Mouse (Mus musculus): ENCODE data around the gene Slc17a5. TPM values are rescaled to one million over a fixed set of nuclear protein-coding genes. Genes with fewer than 3 reads are reported as not detected.
"Not testable (repeated sequence)": the region's sequence is repeated elsewhere in the genome, so short reads cannot be mapped to it uniquely, and the experiment has no call there.

The Slc17a5 gene
- total RNA-seq, 2 experiments from 2014 or later = 3.9 to 4.6 TPM

DNA sequence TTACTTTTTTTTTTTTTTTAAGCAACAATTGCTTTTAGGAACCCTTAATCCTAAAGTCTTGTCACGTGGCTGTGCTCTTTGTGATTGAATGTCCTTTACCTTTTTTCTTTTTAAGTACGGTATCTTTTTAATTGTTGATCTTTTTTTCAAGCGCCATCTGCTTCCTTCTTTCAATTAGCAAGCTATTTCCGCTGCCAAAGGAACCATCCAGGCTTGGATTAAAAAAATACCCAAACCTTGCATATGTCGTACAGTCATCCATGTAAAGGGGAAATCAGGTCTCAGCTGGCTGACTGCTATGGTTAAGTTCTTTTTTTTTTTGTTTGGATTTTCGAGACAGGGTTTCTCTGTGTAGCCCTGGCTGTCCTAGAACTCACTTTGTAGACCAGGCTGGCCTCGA, 94.7 kb downstream of the Slc17a5 start:
- intact Hi-C loops (cut with DNase I; ENCODE audit: low total_unique reads) = no loop called here
- no peak for DNase-seq

DNA sequence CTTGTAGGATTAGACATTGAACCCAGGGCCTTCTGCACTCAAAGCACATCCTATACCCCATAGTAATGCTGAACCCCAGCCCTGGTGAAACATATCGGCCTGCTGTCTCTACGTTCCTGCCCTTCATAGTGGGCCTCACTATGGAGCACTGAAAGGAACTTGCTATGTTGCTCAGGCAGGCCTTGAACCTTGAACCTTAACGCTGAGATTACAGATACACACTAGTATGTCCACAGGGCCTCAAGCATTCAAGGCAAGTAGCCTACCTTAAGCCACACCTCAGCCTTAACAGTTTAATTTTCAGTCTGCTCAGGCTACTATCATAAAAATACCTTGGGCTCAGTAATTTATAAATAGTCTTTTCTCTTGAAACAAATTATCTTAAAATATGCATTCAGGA, 95.6 kb downstream of the Slc17a5 start:
- intact Hi-C loops (cut with DNase I; ENCODE audit: low total_unique reads) = no loop called here
- DNase-seq = no peak

DNA sequence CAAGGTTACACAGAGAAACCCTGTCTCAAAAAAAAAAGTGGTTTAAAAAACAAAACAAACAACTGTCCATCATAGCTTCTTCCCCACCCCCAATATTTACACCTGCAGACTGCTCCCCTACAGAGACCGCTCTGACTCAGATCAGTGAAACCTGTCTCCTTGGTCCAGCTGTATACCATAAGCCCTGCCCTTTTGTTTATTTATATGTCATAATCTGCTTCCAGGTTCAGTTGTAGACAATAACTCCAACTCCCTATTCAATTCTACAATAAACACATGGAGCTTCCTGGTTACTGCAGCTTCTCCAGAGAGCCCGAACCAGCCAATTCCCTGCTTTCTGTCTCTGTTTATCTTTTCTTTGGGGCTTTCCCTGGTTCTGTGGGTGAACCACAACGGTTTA, 96.7 kb downstream of the Slc17a5 start:
- intact Hi-C loops (cut with DNase I; ENCODE audit: low total_unique reads) = no loop called here

DNA sequence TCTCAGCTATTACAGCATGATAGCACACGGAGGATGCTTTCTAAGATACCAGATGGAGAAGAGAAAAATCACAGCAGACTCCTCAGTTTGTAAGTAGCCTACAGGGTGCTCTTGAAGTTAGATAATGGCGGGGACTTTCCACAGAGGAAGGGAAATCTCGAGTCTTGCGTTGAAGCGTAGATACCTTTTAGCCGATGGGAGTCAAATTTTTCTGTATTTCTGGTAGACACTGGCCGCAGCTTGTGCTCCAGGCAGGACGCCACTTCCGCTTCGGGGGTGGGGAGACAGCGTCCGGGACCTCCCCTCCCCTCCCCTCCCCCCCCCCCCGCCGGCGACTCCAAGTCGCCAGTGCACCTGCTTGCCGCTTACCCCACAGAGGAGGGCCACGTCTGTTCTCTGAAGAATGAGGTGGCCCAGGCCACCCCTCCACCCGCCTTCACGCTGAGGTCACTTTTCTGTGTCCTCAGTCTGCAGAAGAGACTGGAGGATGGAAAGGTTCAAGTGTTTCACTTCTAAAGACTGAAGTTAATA, 98.9 kb downstream of the Slc17a5 start, which contains the start of gene Eef1a1:
TSS of gene Eef1a1 (minus strand) at position 262 of the 531 bp plus-strand sequence.
- intact Hi-C loops (cut with DNase I; ENCODE audit: low total_unique reads) = no loop called here
- peak; percentile 79 for DNase-seq

More for the DNA sequence above, 96.7 kb downstream of the Slc17a5 start:
- DNase-seq = no peak

DNA sequence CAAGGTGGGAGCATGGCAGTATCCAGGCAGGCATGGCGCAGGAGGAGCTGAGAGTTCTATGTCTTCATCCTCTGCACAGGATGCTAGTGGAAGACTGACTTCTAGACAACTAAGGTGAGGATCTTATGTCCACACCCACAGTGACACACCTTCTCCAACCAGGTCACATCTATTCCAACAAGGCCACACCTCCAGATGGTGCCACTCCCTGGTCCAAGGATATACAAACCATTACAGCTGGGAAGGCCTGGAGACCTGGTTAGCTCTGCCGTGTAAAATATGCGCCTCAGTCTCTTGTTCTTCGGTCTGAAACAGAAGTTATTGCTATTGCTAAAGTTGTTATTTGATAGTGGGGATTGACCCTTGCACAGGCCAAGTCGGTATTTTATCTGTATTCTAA, 99.8 kb downstream of the Slc17a5 start:
- DNase-seq; intact Hi-C loops (cut with DNase I; ENCODE audit: low total_unique reads): not testable (repeated sequence)

Other genes with a start within 250 kb of the Slc17a5 start
- gene Gsta2, start 232.3 kb downstream of the Slc17a5 start, total RNA-seq (2021) = not detected
- gene Dppa5a, start 219.9 kb downstream of the Slc17a5 start, total RNA-seq (2021) = not detected
- under 1 TPM in 1 of 2 experiments, not detected in 1; 0.11 TPM for gene Ooep, start 209.3 kb downstream of the Slc17a5 start, total RNA-seq (2021)
- not detected for gene Ddx43, start 192.3 kb downstream of the Slc17a5 start, total RNA-seq (2021)
- gene Cgas, start 144.8 kb downstream of the Slc17a5 start, total RNA-seq (2021) = under 1 TPM; 0.29 to 0.31 TPM
- 10 to 100 TPM; 14.4 to 17.3 TPM for gene Mto1, start 139.8 kb downstream of the Slc17a5 start, total RNA-seq (2021)
- gene Gm17324, start 139.3 kb downstream of the Slc17a5 start, total RNA-seq (2021) = not detected
- gene Eef1a1, start 98.9 kb downstream of the Slc17a5 start, total RNA-seq (2021) = 1,000 to 10,000 TPM; 1,398 to 1,669 TPM
- gene Cd109, start 27.5 kb upstream of the Slc17a5 start, total RNA-seq (2021) = 1 to 10 TPM; 5.7 to 6.1 TPM